Mouse (Mus musculus) stomach, embryonic 14.5 days (tissue): ENCODE measurements around the gene Gpr55. TPM values are rescaled to one million over a fixed set of nuclear protein-coding genes. Genes with fewer than 3 reads are reported as not detected.
A peak's percentile ranks its signal among the peaks of the same experiment; 100 is the strongest.

Experiments used
- ATAC-seq: fragments of 200-750 bp; cut with Nextera tagmentation; 2 replicates; pipeline ENCODE4 v1.8.0; 2017; ENCODE audit warnings: low read depth, moderate TSS enrichment; ENCODE audit not compliant: insufficient number of reproducible peaks, insufficient read depth, low FRiP score
- H3K27ac ChIP-seq: fragments of 300-500 bp; sonication (generic); 2 replicates; pipeline ENCODE4 v1.5.1; 2014; ENCODE audit warnings: mild to moderate bottlenecking, low read length, moderate library complexity, mixed read lengths
- H3K27me3 ChIP-seq: fragments of 300-500 bp; sonication (generic); 2 replicates; pipeline ENCODE4 v1.6.1; 2014; ENCODE audit warnings: low read length, control low read depth, mixed read lengths; ENCODE audit not compliant: control insufficient read depth, insufficient read depth
- H3K36me3 ChIP-seq: fragments of 300-500 bp; sonication (generic); 2 replicates; pipeline ENCODE4 v1.6.1; 2014; ENCODE audit warnings: mild to moderate bottlenecking, control low read depth, low read length, moderate library complexity, mixed read lengths; ENCODE audit not compliant: control insufficient read depth, insufficient read depth
- H3K4me1 ChIP-seq: fragments of 300-500 bp; sonication (generic); 2 replicates; pipeline ENCODE4 v1.6.1; 2014; ENCODE audit warnings: low read length, control low read depth, mixed read lengths; ENCODE audit not compliant: control insufficient read depth, insufficient read depth
- H3K4me2 ChIP-seq: fragments of 300-500 bp; sonication (generic); replicated peaks from 2 replicates; pipeline ENCODE4 v1.6.1; 2014; ENCODE audit warnings: low read depth, low read length, control low read depth
- H3K4me3 ChIP-seq: fragments of 300-500 bp; sonication (generic); 2 replicates; pipeline ENCODE4 v1.5.1; 2014; ENCODE audit warnings: low read depth, low read length, control low read depth
- H3K9ac ChIP-seq: fragments of 300-500 bp; sonication (generic); replicated peaks from 2 replicates; pipeline ENCODE4 v1.6.1; 2014; ENCODE audit warnings: low read depth, mild to moderate bottlenecking, control low read depth, low read length, moderate library complexity, mixed read lengths
- H3K9me3 ChIP-seq: fragments of 300-500 bp; sonication (generic); 2 replicates; pipeline ENCODE4 v1.6.1; 2016; ENCODE audit warnings: low read depth, low read length, control low read depth; ENCODE audit not compliant: control insufficient read depth
- WGBS: fragments of 180-500 bp; shearing (Covaris S2); extraction: QIAGEN DNeasy Blood & Tissue Kit; methylation state at CpG from one replicate; pipeline ENCODE4 v1.1.7; 2014; 5-methylcytosine and 5-hydroxymethylcytosine counted together
- polyA plus RNA-seq: library from polyadenylated mRNA; unstranded; fragments of >200 nt; fragmentation: Nextera tagmentation; extraction: Ambion mirVana; gene quantifications from 2 replicates; pipeline ENCODE4 v1.2.1, GENCODE M21; 2014

Gpr55 gene
- polyA plus RNA-seq, 1 experiment from 2014 or later: not detected

DNA sequence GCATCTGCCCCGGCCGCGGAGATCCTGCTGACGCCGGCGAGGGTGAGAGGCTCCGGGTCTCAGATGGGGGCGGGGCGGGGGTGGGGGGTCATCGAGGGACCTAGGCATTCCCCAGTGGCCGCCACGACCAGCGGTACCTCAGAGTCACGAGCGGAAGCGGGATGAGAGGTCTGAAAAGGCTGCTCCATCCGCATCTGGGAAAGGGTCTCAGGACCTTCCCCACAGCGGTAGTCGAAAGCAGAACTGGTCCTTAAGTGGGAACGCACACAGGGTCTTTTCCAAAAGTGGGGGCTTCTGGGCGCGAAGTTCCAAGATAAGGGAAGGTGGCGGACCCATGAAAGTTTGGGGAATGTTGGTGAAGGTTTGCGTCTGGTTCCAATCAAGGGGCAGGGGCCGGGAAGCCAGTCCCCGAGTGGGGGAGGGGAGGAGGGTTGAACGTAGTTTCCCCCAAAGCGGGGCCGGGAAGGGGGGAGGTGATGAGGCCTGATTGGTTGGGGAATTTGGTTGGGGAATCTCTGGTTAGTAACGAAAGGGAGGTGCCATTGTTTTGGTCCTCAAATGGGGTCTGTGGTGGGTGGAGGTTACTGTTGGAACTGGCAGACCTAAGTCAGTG lies 66.0 kb downstream of the Gpr55 start:
- peak overlapping the region; percentile 78 for H3K4me2 ChIP-seq
- peak overlapping the region; percentile 71 for H3K9ac ChIP-seq
- H3K27ac ChIP-seq: peak overlapping the region; percentile 80
- no peaks in the 10 kb centered on the region for H3K27me3 ChIP-seq
- peak; percentile 46 for ATAC-seq
- no peaks in the 10 kb centered on the region; the same call in 1 of the 2 replicates for H3K36me3 ChIP-seq
- H3K4me1 ChIP-seq: peaks cover 43% of the 10 kb centered on the region
- no peaks in the 10 kb centered on the region for H3K9me3 ChIP-seq
- WGBS: under 1% methylated on average over 29 of the region's 30 CpGs
- peak overlapping the region; percentile 79 for H3K4me3 ChIP-seq

DNA sequence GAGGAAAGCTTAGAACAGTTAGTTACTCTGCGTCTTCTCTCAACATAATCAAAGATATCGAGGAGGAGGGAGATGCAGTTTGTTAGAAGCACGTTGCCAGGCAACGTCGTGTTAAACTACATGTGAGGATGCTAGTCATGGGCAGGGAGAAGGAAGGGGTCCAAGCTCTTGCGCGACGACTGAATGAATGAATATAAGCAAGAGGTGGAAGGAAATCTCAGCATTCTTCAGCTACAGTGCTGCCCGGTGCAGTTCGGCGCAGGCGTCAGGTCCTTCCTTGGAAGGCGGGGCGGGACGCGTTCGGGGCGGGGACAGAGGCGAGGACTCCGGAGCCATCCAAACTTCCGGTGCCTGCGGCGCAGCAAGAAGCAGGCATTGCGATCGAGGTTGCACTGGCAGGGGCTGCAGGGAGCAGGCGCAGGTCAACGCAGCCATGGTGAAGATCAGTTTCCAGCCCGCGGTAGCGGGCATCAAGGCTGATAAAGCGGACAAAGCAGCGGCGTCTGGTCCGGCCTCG lies 66.5 kb downstream of the Gpr55 start, which contains the start of gene Itm2c:
Gene Itm2c (plus strand): TSS at position 51 of the 517 bp plus-strand sequence.
- Histone ChIP-seq H3K27ac (peak within 1 kb of the TSS; percentile 80), H3K4me1 (peaks cover 39% of the 10 kb centered on the region), H3K4me3 (peak within 1 kb of the TSS; percentile 79), H3K27me3 (no peaks in the 10 kb centered on the region), H3K36me3 (no peaks in the 10 kb centered on the region; the same call in 1 of the 2 replicates), H3K9ac (peak within 1 kb of the TSS; percentile 71), H3K9me3 (no peaks in the 10 kb centered on the region), H3K4me2 (peak within 1 kb of the TSS; percentile 78)
- WGBS: 1% methylated on average over 35 of the region's 35 CpGs
- peak; percentile 80 for ATAC-seq

Other genes starting within 250 kb of the Gpr55 start
- 0.91 and 0.97 TPM in 2 replicates for gene A630001G21Rik, start 182.4 kb downstream of the Gpr55 start, polyA plus RNA-seq
- gene Cab39, start 167.6 kb downstream of the Gpr55 start, polyA plus RNA-seq: 52.1 and 56.1 TPM in 2 replicates
- 137 and 147 TPM in 2 replicates for gene Itm2c, start 66.7 kb downstream of the Gpr55 start, polyA plus RNA-seq
- 0.13 and 0.49 TPM in 2 replicates for gene 4933407L21Rik, start 32.5 kb downstream of the Gpr55 start, polyA plus RNA-seq
- not detected in 2 replicates for gene Spata3, start 55.8 kb upstream of the Gpr55 start, polyA plus RNA-seq
- 2.9 and 3.1 TPM in 2 replicates for gene 2810459M11Rik, start 84.9 kb upstream of the Gpr55 start, polyA plus RNA-seq
- 154 and 160 TPM in 2 replicates for gene Psmd1, start 103.4 kb upstream of the Gpr55 start, polyA plus RNA-seq
- gene Htr2b, start 151.0 kb upstream of the Gpr55 start, polyA plus RNA-seq: 0.70 and 1.00 TPM in 2 replicates
- not detected in 2 replicates for gene Gm21972, start 172.6 kb upstream of the Gpr55 start, polyA plus RNA-seq
- gene Armc9, start 193.8 kb upstream of the Gpr55 start, polyA plus RNA-seq: 22.7 and 30.1 TPM in 2 replicates